Mouse (Mus musculus): ENCODE results near the gene Lzts2. TPM values are rescaled to one million over a fixed set of nuclear protein-coding genes. Genes with fewer than 3 reads are reported as not detected.

Lzts2 gene
- polyA plus RNA-seq, 1 experiment from 2014 or later: 40.1 TPM

GRCm38 (mm10) chr19:45005444-45005843 is 8.8 kb upstream of the Lzts2 start, which contains the start of gene Twnk:
Gene Twnk, plus strand, starts transcription at chr19:45005663.
- H3K4me1 ChIP-seq (replicated peaks; ENCODE audit: control insufficient read depth, insufficient read depth): no peaks in the 10 kb centered on the region
- peak; percentile 80 for DNase-seq (ENCODE audit: low spot score)

GRCm38 (mm10) chr19:45005957-45006712 is 8.1 kb upstream of the Lzts2 start, which contains the start of gene Mrpl43:
Gene Mrpl43, minus strand, starts transcription at chr19:45006442.
- TF ChIP-seq EP300 (optimal IDR thresholded peaks at IDR 0.05) (no peak), CTCF (IDR thresholded peaks at IDR 0.05; ENCODE audit: low read depth) (no peak)
- Histone ChIP-seq H3K9me3 (ENCODE audit: control insufficient read depth, low read length) (no peaks in the 10 kb centered on the region), H3K4me2 (replicated peaks; ENCODE audit: low read depth) (peak within 1 kb of the TSS; percentile 89), H3K9ac (ENCODE audit: low read length) (peak within 1 kb of the TSS; percentile 88), H3K4me3 (ENCODE audit: low read depth, low read length) (peak within 1 kb of the TSS; percentile 93), H3K27me3 (ENCODE audit: control insufficient read depth, insufficient read depth, low read length) (no peaks in the 10 kb centered on the region), H3K27ac (replicated peaks) (peak within 1 kb of the TSS; percentile 89), H3K4me1 (replicated peaks; ENCODE audit: control insufficient read depth, insufficient read depth) (no peaks in the 10 kb centered on the region), H3K36me3 (ENCODE audit: control insufficient read depth, insufficient read depth, low read length) (no peaks in the 10 kb centered on the region; the same call in 1 of the 2 replicates)
- under 1% methylated on average over 77 of the region's 82 CpGs for WGBS
- ATAC-seq (ENCODE audit: low FRiP score, low TSS enrichment): peak; percentile 92
- peak; percentile 97 for DNase-seq (ENCODE audit: low spot score)

More at GRCm38 (mm10) chr19:45005444-45005843, 8.8 kb upstream of the Lzts2 start, which contains the start of gene Twnk:
- no peak; the same call in 1 of the 2 replicates for ATAC-seq (ENCODE audit: low FRiP score, low TSS enrichment)
- Histone ChIP-seq H3K9me3 (ENCODE audit: control insufficient read depth, low read length) (no peaks in the 10 kb centered on the region), H3K27ac (replicated peaks) (peak within 1 kb of the TSS; percentile 89), H3K4me2 (replicated peaks; ENCODE audit: low read depth) (peak within 1 kb of the TSS; percentile 89), H3K36me3 (ENCODE audit: control insufficient read depth, insufficient read depth, low read length) (peaks cover 2% of the 10 kb centered on the region; the same call in 1 of the 2 replicates), H3K9ac (ENCODE audit: low read length) (peak within 1 kb of the TSS; percentile 88), H3K27me3 (ENCODE audit: control insufficient read depth, insufficient read depth, low read length) (no peaks in the 10 kb centered on the region), H3K4me3 (ENCODE audit: low read depth, low read length) (peak within 1 kb of the TSS; percentile 93)
- 10% methylated on average over 16 of the region's 16 CpGs for WGBS
- TF ChIP-seq CTCF (IDR thresholded peaks at IDR 0.05; ENCODE audit: low read depth) (no peak), EP300 (optimal IDR thresholded peaks at IDR 0.05) (no peak)

- no peaks in the 10 kb centered on the region for H3K9me3 ChIP-seq (ENCODE audit: control insufficient read depth, low read length)
- TF ChIP-seq CTCF (IDR thresholded peaks at IDR 0.05; ENCODE audit: low read depth) (no peak), EP300 (optimal IDR thresholded peaks at IDR 0.05) (no peak)
- H3K27ac ChIP-seq (replicated peaks): peak overlapping the region; percentile 89
- no peak for DNase-seq (ENCODE audit: low spot score)
- H3K4me2 ChIP-seq (replicated peaks; ENCODE audit: low read depth): peak overlapping the region; percentile 89
- peak overlapping the region; percentile 93 for H3K4me3 ChIP-seq (ENCODE audit: low read depth, low read length)
- no peaks in the 10 kb centered on the region for H3K4me1 ChIP-seq (replicated peaks; ENCODE audit: control insufficient read depth, insufficient read depth)
- peaks cover 3% of the 10 kb centered on the region; the same call in 1 of the 2 replicates for H3K36me3 ChIP-seq (ENCODE audit: control insufficient read depth, insufficient read depth, low read length)
- no peak for ATAC-seq (ENCODE audit: low FRiP score, low TSS enrichment)
- 30% methylated on average over 17 of the region's 17 CpGs for WGBS
- H3K27me3 ChIP-seq (ENCODE audit: control insufficient read depth, insufficient read depth, low read length): no peaks in the 10 kb centered on the region
- H3K9ac ChIP-seq (ENCODE audit: low read length): peak overlapping the region; percentile 88
Observed at GRCm38 (mm10) chr19:45007021-45007420, 7.2 kb upstream of the Lzts2 start.

GRCm38 (mm10) chr19:45007425-45008191 is 6.6 kb upstream of the Lzts2 start:
- Histone ChIP-seq H3K4me3 (ENCODE audit: low read depth, low read length) (no peak overlapping the region), H3K4me1 (replicated peaks; ENCODE audit: control insufficient read depth, insufficient read depth) (no peaks in the 10 kb centered on the region), H3K4me2 (replicated peaks; ENCODE audit: low read depth) (peak overlapping the region; percentile 89), H3K27ac (replicated peaks) (no peak overlapping the region), H3K9me3 (ENCODE audit: control insufficient read depth, low read length) (no peaks in the 10 kb centered on the region), H3K36me3 (ENCODE audit: control insufficient read depth, insufficient read depth, low read length) (peaks cover 3% of the 10 kb centered on the region; the same call in 1 of the 2 replicates), H3K9ac (ENCODE audit: low read length) (peak overlapping the region; percentile 88; the same call in 1 of the 2 replicates), H3K27me3 (ENCODE audit: control insufficient read depth, insufficient read depth, low read length) (no peaks in the 10 kb centered on the region)
- ATAC-seq (ENCODE audit: low FRiP score, low TSS enrichment) (no peak), DNase-seq (ENCODE audit: low spot score) (no peak)
- TF ChIP-seq CTCF (IDR thresholded peaks at IDR 0.05; ENCODE audit: low read depth) (no peak), EP300 (optimal IDR thresholded peaks at IDR 0.05) (no peak)
- 80% methylated on average over 20 of the region's 20 CpGs for WGBS

- peaks cover 3% of the 10 kb centered on the region; the same call in 1 of the 2 replicates for H3K36me3 ChIP-seq (ENCODE audit: control insufficient read depth, insufficient read depth, low read length)
- DNase-seq (ENCODE audit: low spot score) (no peak), ATAC-seq (ENCODE audit: low FRiP score, low TSS enrichment) (no peak)
- TF ChIP-seq CTCF (IDR thresholded peaks at IDR 0.05; ENCODE audit: low read depth): no peak
- WGBS: 86% methylated on average over 4 of the region's 4 CpGs
- no peaks in the 10 kb centered on the region for H3K27me3 ChIP-seq (ENCODE audit: control insufficient read depth, insufficient read depth, low read length)
- no peak overlapping the region for H3K27ac ChIP-seq (replicated peaks)
- H3K9ac ChIP-seq (ENCODE audit: low read length): no peak overlapping the region
- no peak overlapping the region for H3K4me2 ChIP-seq (replicated peaks; ENCODE audit: low read depth)
- H3K4me3 ChIP-seq (ENCODE audit: low read depth, low read length): no peak overlapping the region
- peaks cover 5% of the 10 kb centered on the region; the same call in 1 of the 2 replicates for H3K4me1 ChIP-seq (replicated peaks; ENCODE audit: control insufficient read depth, insufficient read depth)
- H3K9me3 ChIP-seq (ENCODE audit: control insufficient read depth, low read length): no peaks in the 10 kb centered on the region
Observed at GRCm38 (mm10) chr19:45010646-45011045, 3.6 kb upstream of the Lzts2 start.
